Mouse (Mus musculus) intestine, embryonic 16.5 days (tissue): ENCODE data around the gene Pdlim4. TPM values are rescaled to one million over a fixed set of nuclear protein-coding genes. Genes with fewer than 3 reads are reported as not detected.
A peak's percentile ranks its signal among the peaks of the same experiment; 100 is the strongest.

ENCODE experiments used
- ATAC-seq: fragments of 200-750 bp; cut with Nextera tagmentation; 2 replicates; pipeline ENCODE4 v1.8.0; 2017; ENCODE audit warnings: moderate TSS enrichment, moderate library complexity
- H3K27ac ChIP-seq: fragments of 300-500 bp; sonication (generic); 2 replicates; pipeline ENCODE4 v1.5.1; 2014; ENCODE audit warnings: mild to moderate bottlenecking, low read length
- H3K27me3 ChIP-seq: fragments of 300-500 bp; sonication (generic); replicated peaks from 2 replicates; pipeline ENCODE4 v1.6.1; 2014; ENCODE audit warnings: low read length, control low read depth, mixed read lengths; ENCODE audit not compliant: control insufficient read depth, insufficient read depth
- H3K36me3 ChIP-seq: fragments of 300-500 bp; sonication (generic); 2 replicates; pipeline ENCODE4 v1.6.1; 2014; ENCODE audit warnings: low read length, control low read depth; ENCODE audit not compliant: control insufficient read depth, insufficient read depth
- H3K4me1 ChIP-seq: fragments of 300-500 bp; sonication (generic); 2 replicates; pipeline ENCODE4 v1.6.1; 2014; ENCODE audit warnings: low read length, control low read depth, mixed read lengths; ENCODE audit not compliant: control insufficient read depth, insufficient read depth
- H3K4me2 ChIP-seq: fragments of 300-500 bp; sonication (generic); 2 replicates; pipeline ENCODE4 v1.6.1; 2014; ENCODE audit warnings: low read depth, low read length, control low read depth
- H3K4me3 ChIP-seq: fragments of 300-500 bp; sonication (generic); 2 replicates; pipeline ENCODE4 v1.5.1; 2014; ENCODE audit warnings: mild to moderate bottlenecking, low read length
- H3K9ac ChIP-seq: fragments of 300-500 bp; sonication (generic); 2 replicates; pipeline ENCODE4 v1.6.1; 2014; ENCODE audit warnings: low read depth, low read length
- H3K9me3 ChIP-seq: fragments of 300-500 bp; sonication (generic); 2 replicates; pipeline ENCODE4 v1.6.1; 2016; ENCODE audit warnings: low read length, control low read depth; ENCODE audit not compliant: control insufficient read depth
- WGBS: fragments of 180-500 bp; shearing (Covaris S2); extraction: QIAGEN DNeasy Blood & Tissue Kit; methylation state at CpG from one replicate; pipeline ENCODE4 v1.1.7; 2014; 5-methylcytosine and 5-hydroxymethylcytosine counted together
- polyA plus RNA-seq: library from polyadenylated mRNA; unstranded; fragments of >200 nt; fragmentation: Nextera tagmentation; extraction: Ambion mirVana; gene quantifications from 2 replicates; pipeline ENCODE4 v1.2.1, GENCODE M21; 2015

Gene Pdlim4
- polyA plus RNA-seq, 1 experiment from 2014 or later = 37.8 TPM

DNA sequence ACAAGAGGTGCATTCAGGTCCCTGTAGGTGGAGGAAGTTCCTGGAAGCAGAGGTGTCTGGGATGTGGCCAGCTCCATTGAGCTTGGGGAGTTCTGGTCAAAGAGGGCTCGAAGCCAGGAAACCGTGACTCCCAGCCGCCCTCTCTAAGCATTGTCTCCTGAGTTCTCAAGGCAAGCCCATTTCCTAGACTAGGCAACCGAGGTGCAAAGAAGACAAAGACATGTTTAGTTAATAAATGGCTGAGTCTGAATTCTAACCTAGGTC is 3.0 kb downstream of the Pdlim4 start:
- no peak overlapping the region for H3K4me2 ChIP-seq
- no peak overlapping the region for H3K9ac ChIP-seq
- no peaks in the 10 kb centered on the region for H3K27me3 ChIP-seq
- no peaks in the 10 kb centered on the region for H3K9me3 ChIP-seq
- peaks cover 34% of the 10 kb centered on the region for H3K4me1 ChIP-seq
- no peak overlapping the region for H3K4me3 ChIP-seq
- ATAC-seq = no peak
- no peaks in the 10 kb centered on the region for H3K36me3 ChIP-seq
- 91% methylated on average over 4 of the region's 4 CpGs for WGBS
- H3K27ac ChIP-seq = no peak overlapping the region

DNA sequence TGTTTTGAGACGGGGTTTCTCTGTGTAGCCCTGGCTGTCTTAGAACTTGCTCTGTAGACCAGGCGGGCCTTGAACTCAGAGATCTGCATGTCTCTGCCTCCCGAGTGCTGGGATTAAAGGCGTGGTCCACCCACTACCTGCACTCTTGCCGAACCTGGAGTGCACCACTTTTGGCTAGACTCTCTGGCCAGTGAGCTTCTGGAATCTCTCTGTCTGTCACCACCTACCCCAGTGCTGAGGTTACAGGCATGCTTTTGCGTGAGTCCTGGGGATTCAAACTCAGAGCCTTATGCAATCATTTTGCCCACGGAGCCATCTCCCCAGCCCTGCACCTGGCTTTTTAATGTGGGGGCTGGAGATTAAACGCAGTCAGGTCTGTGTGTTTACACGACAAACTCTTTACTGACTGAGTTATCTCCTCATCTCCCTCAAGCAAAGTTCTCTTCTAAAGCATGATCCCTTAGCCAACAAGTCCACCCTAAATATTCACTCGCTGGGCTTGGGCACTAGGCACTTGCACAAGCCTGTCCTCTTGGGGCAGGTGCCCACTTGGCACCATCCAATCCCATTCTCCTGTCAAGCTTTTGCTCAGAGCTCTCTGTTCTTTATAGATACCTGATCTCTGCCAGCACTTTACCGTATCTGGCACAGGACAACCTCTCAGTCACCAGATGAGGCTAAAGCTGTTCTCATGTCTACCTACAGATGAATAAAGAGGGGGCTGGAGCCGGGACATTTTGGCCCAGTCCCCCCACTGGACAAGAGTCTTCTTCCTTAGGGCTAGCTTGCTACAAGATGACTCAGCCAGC is 3.5 kb downstream of the Pdlim4 start:
- H3K4me1 ChIP-seq = peaks cover 39% of the 10 kb centered on the region
- H3K36me3 ChIP-seq = no peaks in the 10 kb centered on the region
- H3K9me3 ChIP-seq = no peaks in the 10 kb centered on the region
- no peak overlapping the region for H3K9ac ChIP-seq
- 78% methylated on average over 12 of the region's 12 CpGs for WGBS
- no peak overlapping the region for H3K4me2 ChIP-seq
- no peak overlapping the region for H3K27ac ChIP-seq
- ATAC-seq = no peak
- no peaks in the 10 kb centered on the region for H3K27me3 ChIP-seq
- no peak overlapping the region for H3K4me3 ChIP-seq

DNA sequence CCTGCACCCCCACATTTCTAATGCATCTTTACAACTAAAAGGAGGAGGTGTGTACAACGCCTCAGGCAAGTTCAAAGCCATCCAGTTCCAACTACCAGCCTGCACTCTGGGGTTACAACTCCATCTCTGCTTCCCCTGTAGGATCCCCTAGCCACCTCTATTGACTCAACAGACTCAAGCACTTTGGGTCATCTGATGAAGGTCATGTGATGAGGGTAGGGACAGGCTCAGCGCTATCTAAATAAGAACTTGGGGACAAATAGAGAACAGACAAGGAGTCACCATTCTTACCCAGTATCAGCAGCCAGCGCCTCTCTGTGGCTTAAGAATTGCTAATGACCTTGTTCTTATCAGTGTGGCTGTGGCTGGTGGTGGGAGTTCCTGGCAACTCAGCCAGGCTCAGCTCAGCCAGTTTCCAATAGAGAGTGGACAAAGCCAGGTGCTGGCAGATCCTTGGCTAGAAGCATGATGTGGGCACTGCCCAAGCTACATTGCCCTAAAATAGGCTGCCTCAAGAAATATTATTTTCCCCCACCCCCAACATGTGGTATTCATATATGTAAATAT is 4.3 kb downstream of the Pdlim4 start:
- Histone ChIP-seq H3K36me3 (no peaks in the 10 kb centered on the region), H3K27ac (no peak overlapping the region), H3K4me1 (peaks cover 46% of the 10 kb centered on the region), H3K27me3 (no peaks in the 10 kb centered on the region), H3K4me3 (no peak overlapping the region), H3K9ac (no peak overlapping the region), H3K4me2 (no peak overlapping the region), H3K9me3 (no peaks in the 10 kb centered on the region)
- no peak for ATAC-seq
- 59% methylated on average over 3 of the region's 3 CpGs for WGBS

DNA sequence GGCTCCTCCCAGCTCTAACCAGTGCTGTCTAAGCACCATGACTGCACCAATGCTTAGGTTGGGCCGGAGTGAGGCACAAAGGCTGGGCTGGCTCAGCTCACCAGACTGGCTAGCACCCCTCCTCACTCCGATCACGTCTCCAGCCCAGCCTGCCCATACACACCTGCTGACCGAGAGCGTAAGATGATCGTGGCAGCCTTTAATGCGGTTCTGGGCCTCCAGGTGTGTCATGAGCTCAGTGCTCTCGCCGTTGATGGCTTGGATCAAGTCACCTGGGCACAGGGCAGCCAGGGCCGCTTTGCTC is 5.4 kb downstream of the Pdlim4 start:
- Histone ChIP-seq H3K27ac (no peak overlapping the region), H3K4me3 (no peak overlapping the region), H3K4me1 (peaks cover 48% of the 10 kb centered on the region)

DNA sequence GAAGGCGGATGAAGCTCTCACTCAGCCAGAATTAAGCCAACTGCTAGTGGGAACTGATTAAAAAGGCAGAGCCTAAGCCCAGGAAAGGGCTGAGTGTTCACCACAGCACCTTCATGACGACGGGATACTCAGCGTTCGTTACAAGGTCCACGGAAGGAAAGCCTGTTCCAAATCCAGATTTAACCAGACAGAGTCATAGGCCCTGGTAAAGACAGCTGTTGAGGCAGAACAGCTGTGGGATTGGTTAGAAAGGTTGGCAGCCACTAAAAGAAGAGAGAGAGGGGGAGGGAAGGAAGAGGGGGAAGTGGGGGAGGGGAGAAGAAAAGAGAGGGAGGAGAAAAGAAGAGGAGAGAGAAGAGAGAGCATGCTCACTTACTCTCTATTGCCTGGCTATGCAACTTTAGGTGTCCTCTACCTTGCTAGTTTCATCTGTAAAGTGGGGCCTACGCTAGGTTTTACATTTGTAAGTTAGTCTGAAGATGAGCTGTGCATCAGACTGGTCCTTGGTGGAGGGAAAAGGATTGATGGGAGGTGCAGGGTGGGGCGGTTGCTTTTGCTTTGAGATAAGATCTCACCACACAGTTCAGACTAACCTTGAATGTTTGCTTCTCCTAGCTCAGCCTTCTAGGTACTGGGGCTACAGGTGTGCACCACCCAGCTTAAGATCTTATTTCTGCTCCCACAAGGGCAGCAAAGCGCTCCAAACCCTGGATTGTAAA is 5.9 kb downstream of the Pdlim4 start:
- H3K36me3 ChIP-seq = no peaks in the 10 kb centered on the region

More for the DNA sequence above, 5.4 kb downstream of the Pdlim4 start:
- Histone ChIP-seq H3K9ac (no peak overlapping the region), H3K36me3 (no peaks in the 10 kb centered on the region), H3K4me2 (no peak overlapping the region), H3K9me3 (no peaks in the 10 kb centered on the region), H3K27me3 (no peaks in the 10 kb centered on the region)
- WGBS = 75% methylated on average over 10 of the region's 10 CpGs
- ATAC-seq = no peak

DNA sequence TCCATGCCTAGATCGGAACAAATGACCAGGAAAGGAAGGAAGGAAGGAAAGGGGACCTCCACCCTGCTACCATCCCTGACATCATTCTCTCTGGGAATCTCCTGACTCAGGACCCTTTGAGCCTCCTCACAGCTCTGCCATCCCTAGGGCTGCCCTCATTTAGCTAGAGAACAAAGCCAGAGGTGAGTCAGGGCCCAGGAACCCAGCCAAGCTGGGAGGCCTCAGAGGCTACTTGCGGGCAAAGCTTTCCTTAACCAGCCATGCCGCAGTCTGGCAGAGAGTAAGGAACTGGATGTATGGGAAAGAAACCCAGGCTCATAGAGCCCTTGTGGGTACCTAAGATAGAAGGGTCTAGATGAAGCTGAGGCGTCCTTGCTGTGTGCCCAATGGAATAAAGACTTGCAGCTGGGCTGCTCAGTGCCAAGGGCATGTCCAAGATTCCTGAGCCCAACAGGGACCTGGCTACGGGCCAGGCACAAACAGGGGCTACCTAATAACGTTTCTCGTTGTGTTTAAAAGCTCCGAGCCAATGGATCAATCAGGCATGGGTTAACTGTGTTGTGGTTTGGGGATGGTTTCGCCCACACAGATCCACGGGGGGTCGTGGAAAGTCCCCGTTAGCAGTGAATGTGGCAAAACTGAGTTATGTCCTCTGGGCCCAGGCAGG is 6.6 kb downstream of the Pdlim4 start:
- no peak overlapping the region for H3K4me3 ChIP-seq
- no peak for ATAC-seq
- H3K36me3 ChIP-seq = no peaks in the 10 kb centered on the region
- peaks cover 45% of the 10 kb centered on the region for H3K4me1 ChIP-seq
- 66% methylated on average over 12 of the region's 12 CpGs for WGBS
- H3K27me3 ChIP-seq = no peaks in the 10 kb centered on the region
- no peak overlapping the region for H3K9ac ChIP-seq
- H3K9me3 ChIP-seq = no peaks in the 10 kb centered on the region
- peak overlapping the region; percentile 31; the same call in 1 of the 2 replicates for H3K27ac ChIP-seq
- H3K4me2 ChIP-seq = no peak overlapping the region

More for the DNA sequence above, 5.9 kb downstream of the Pdlim4 start:
- ATAC-seq = no peak
- no peaks in the 10 kb centered on the region for H3K9me3 ChIP-seq
- H3K9ac ChIP-seq = no peak overlapping the region
- no peaks in the 10 kb centered on the region for H3K27me3 ChIP-seq
- H3K4me2 ChIP-seq = no peak overlapping the region
- H3K27ac ChIP-seq = peak overlapping the region; percentile 31; the same call in 1 of the 2 replicates
- peaks cover 48% of the 10 kb centered on the region for H3K4me1 ChIP-seq
- WGBS = 62% methylated on average over 9 of the region's 9 CpGs
- H3K4me3 ChIP-seq = no peak overlapping the region

DNA sequence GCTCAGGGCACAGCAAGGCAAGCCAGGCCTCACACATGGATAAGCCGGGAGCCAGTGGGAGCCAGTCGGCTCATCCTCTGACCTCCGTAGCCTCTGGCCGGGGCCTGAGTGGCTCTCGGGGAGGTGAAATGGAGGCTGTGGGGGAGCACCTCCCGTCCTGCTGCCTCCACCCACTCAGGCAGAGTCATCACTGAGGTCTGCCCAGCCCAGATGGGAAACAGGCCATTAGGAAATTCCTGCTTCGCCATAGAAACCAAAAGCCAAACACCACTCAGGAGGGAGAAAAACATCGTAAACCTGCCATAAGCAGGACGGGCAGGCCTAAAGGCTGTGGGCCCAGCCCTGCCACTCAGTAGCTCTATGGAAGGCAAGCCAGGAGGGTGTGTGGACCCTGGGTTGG is 8.5 kb downstream of the Pdlim4 start:
- peak; percentile 67 for ATAC-seq
- Histone ChIP-seq H3K9ac (peak overlapping the region; percentile 48; the same call in 1 of the 2 replicates), H3K4me1 (peaks cover 40% of the 10 kb centered on the region)

DNA sequence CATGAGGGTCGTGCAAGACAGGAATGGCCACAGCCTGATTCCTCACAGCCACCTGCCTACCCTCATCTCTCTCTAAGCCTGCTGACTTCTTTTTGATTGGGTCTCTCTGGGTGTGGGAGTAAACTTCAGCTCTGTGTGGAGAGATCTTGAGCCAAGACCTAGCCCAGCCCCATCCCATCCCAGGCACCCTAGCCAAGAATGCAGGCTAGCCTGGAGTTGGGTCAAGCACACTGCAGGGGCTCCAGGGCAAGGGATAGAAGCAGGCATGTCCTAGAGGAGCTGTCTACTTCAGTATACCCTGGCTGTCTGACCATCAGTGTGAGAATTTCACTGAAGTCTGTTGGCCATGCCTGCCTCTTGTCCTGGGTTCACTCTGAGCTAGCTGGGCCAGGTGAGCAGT is 9.3 kb downstream of the Pdlim4 start:
- Histone ChIP-seq H3K9ac (no peak overlapping the region), H3K27ac (no peak overlapping the region; the same call in 1 of the 2 replicates), H3K4me1 (peaks cover 40% of the 10 kb centered on the region), H3K9me3 (no peaks in the 10 kb centered on the region), H3K4me2 (no peak overlapping the region), H3K36me3 (no peaks in the 10 kb centered on the region), H3K4me3 (no peak overlapping the region), H3K27me3 (no peaks in the 10 kb centered on the region)
- no peak for ATAC-seq
- 28% methylated on average over 1 of the region's 1 CpGs for WGBS

More for the DNA sequence above, 8.5 kb downstream of the Pdlim4 start:
- WGBS = 15% methylated on average over 9 of the region's 9 CpGs
- H3K4me2 ChIP-seq = no peak overlapping the region
- peak overlapping the region; percentile 37; the same call in 1 of the 2 replicates for H3K27ac ChIP-seq
- no peaks in the 10 kb centered on the region for H3K9me3 ChIP-seq
- no peak overlapping the region for H3K4me3 ChIP-seq
- H3K27me3 ChIP-seq = no peaks in the 10 kb centered on the region
- H3K36me3 ChIP-seq = no peaks in the 10 kb centered on the region

DNA sequence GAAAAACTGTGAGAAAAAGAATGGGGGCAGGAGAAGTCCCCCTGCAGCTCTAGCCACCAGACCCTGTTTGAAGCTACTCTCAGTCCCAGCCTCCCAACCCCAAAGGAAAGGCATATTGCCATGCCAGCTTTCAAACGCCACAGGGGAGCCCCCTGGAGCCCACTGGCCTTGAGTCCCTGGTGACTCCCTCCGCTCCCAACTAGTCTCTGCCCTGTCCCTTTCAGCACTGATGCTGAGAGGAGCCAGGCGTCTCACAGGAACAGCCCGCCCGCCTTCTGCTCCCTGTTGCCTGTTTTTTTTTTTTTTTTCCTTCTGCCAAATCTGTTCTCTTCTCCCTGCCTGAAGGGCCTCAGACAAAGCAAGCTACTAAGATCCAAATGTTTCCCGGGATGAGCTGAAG is 10.2 kb downstream of the Pdlim4 start:
- 38% methylated on average over 6 of the region's 6 CpGs for WGBS

More for the DNA sequence above, 10.2 kb downstream of the Pdlim4 start:
- Histone ChIP-seq H3K27ac (0 out of 2 replicates have a peak overlapping the region, but pooled peaks have one; percentile 39), H3K4me1 (peaks cover 36% of the 10 kb centered on the region), H3K4me2 (no peak overlapping the region), H3K4me3 (no peak overlapping the region), H3K9me3 (no peaks in the 10 kb centered on the region), H3K36me3 (no peaks in the 10 kb centered on the region), H3K9ac (no peak overlapping the region), H3K27me3 (no peaks in the 10 kb centered on the region)
- no peak for ATAC-seq
